Mouse (Mus musculus) myocyte (in vitro differentiated cells): Measurements from ENCODE around the gene Rpl6. TPM values are rescaled to one million over a fixed set of nuclear protein-coding genes. Genes with fewer than 3 reads are reported as not detected.
"Not testable (repeated sequence)": the region's sequence is repeated elsewhere in the genome, so short reads cannot be mapped to it uniquely, and the experiment has no call there.

Experiments
- H3K27me3 ChIP-seq: one replicate; pipeline ENCODE4 v1.6.1; 2011; ENCODE audit not compliant: control insufficient read depth, insufficient read depth, insufficient read length
- H3K36me3 ChIP-seq: one replicate; pipeline ENCODE4 v1.6.1; 2011; ENCODE audit not compliant: control insufficient read depth, insufficient read depth
- H3K4me2 ChIP-seq: one replicate; pipeline ENCODE4 v1.6.1; 2011; ENCODE audit warnings: low read depth, control low read depth
- H3K4me3 ChIP-seq: one replicate; pipeline ENCODE4 v1.5.1; 2011; ENCODE audit warnings: mild to moderate bottlenecking, control low read depth, moderate library complexity
- H3K79me2 ChIP-seq: one replicate; pipeline ENCODE4 v1.6.1; 2011; ENCODE audit not compliant: control insufficient read depth, insufficient read depth
- H3ac ChIP-seq: one replicate; pipeline ENCODE4 v1.6.1; 2011; ENCODE audit not compliant: control insufficient read depth, insufficient read length
- CEBPB ChIP-seq: IDR thresholded peaks from 2 replicates; pipeline ENCODE4 v1.6.1; 2011; ENCODE audit warnings: mild to moderate bottlenecking, moderate library complexity; ENCODE audit not compliant: poor library complexity, insufficient read depth, severe bottlenecking
- E2F4 ChIP-seq: IDR thresholded peaks from one replicate; pipeline ENCODE4 v1.6.1; 2011; ENCODE audit warnings: mild to moderate bottlenecking, control low read depth, moderate library complexity; ENCODE audit not compliant: insufficient read depth
- MAX ChIP-seq: IDR thresholded peaks from one replicate; pipeline ENCODE4 v1.6.1; 2011; ENCODE audit warnings: low read depth, mild to moderate bottlenecking, control low read depth
- MYOD1 ChIP-seq, 3 experiments: IDR thresholded peaks; one replicate each; pipeline ENCODE4 v1.6.1; 2011; ENCODE audit warnings: control low read depth in 2 of 3, low read depth in 2 of 3, mild to moderate bottlenecking in 2 of 3, moderate library complexity in 1 of 3; ENCODE audit not compliant: insufficient read length in 2 of 3, control insufficient read depth in 1 of 3
- MYOG ChIP-seq, 3 experiments: IDR thresholded peaks; one replicate each; pipeline ENCODE4 v1.6.1; 2011; ENCODE audit warnings: control low read depth in 2 of 3, low read depth in 2 of 3, mild to moderate bottlenecking in 2 of 3; ENCODE audit not compliant: insufficient read length in 2 of 3, control insufficient read depth in 1 of 3, insufficient read depth in 1 of 3
- POLR2A ChIP-seq: IDR thresholded peaks from one replicate; pipeline ENCODE4 v1.6.1; 2011; ENCODE audit warnings: low read depth, mild to moderate bottlenecking, control low read depth, moderate library complexity; ENCODE audit not compliant: insufficient read length
- POLR2AphosphoS2 ChIP-seq: IDR thresholded peaks from one replicate; pipeline ENCODE4 v1.6.1; 2011; ENCODE audit warnings: low read depth, control low read depth; ENCODE audit not compliant: insufficient read length
- REST ChIP-seq: IDR thresholded peaks from one replicate; pipeline ENCODE4 v1.6.1; 2011; ENCODE audit warnings: mild to moderate bottlenecking, control low read depth, moderate library complexity; ENCODE audit not compliant: insufficient read depth, insufficient read length
- SRF ChIP-seq: IDR thresholded peaks from one replicate; pipeline ENCODE4 v1.6.1; 2011; ENCODE audit warnings: low read depth; ENCODE audit not compliant: control insufficient read depth, insufficient read length
- TCF12 ChIP-seq: IDR thresholded peaks from one replicate; pipeline ENCODE4 v1.6.1; 2011; ENCODE audit warnings: mild to moderate bottlenecking, control low read depth; ENCODE audit not compliant: poor library complexity, insufficient read depth, severe bottlenecking
- TCF3 ChIP-seq: IDR thresholded peaks from one replicate; pipeline ENCODE4 v1.6.1; 2011; ENCODE audit warnings: low read depth, control low read depth; ENCODE audit not compliant: insufficient read length
- USF1 ChIP-seq: IDR thresholded peaks from one replicate; pipeline ENCODE4 v1.6.1; 2011; ENCODE audit warnings: low read depth, mild to moderate bottlenecking, control low read depth, moderate library complexity
- polyA plus RNA-seq: library from polyadenylated mRNA; unstranded; fragments of >200 nt; fragmentation: generic; extraction: Trizol; gene quantifications from one replicate; pipeline ENCODE4 v1.2.1, GENCODE M21; 2012; ENCODE audit warnings: missing spikeins

Rpl6 gene
- polyA plus RNA-seq, 1 experiment, result 1,361 TPM

DNA sequence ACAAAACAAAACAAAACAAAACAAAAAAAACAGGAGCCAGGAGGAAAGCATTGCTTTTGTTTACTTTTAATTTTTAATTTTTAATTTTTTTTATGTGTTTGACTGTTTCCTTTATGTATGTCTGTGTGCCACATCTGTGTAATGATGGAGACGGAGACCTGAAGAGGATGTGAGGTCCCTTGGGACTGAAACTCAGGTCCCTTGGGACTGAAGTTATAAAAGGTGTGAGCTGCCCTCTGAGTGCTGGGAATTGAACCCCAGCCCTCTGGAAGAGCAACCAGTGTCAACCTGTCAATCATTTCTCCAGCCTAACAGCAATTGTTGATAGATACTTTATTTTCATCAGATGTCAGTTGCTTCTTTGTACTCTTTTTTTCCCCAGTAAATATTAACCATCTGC is 14.9 kb downstream of the Rpl6 start:
- no peak overlapping the region for H3K4me3 ChIP-seq
- TF ChIP-seq E2F4, result no peak
- TF ChIP-seq MAX, result no peak
- TF ChIP-seq POLR2AphosphoS2, result no peak
- no peak for TF ChIP-seq REST
- TF ChIP-seq MYOG (IDR thresholded peaks at IDR 0.05; ENCODE audit: control insufficient read depth in 1 of 3, insufficient read depth in 1 of 3, insufficient read length in 2 of 3, low read depth in 2 of 3), result no peak
- no peak for TF ChIP-seq USF1
- TF ChIP-seq MYOD1 (IDR thresholded peaks at IDR 0.05; ENCODE audit: control insufficient read depth in 1 of 3, insufficient read length in 2 of 3, low read depth in 2 of 3), result no peak
- no peak for TF ChIP-seq POLR2A
- no peak for TF ChIP-seq SRF
- TF ChIP-seq TCF12, result no peak
- no peak for TF ChIP-seq TCF3
- no peak for TF ChIP-seq CEBPB
- no peaks in the 10 kb centered on the region for H3K36me3 ChIP-seq
- H3ac ChIP-seq, result no peak overlapping the region
- H3K79me2 ChIP-seq, result peaks cover 19% of the 10 kb centered on the region
- H3K4me2 ChIP-seq, result no peak overlapping the region
- H3K27me3 ChIP-seq, result no peaks in the 10 kb centered on the region

DNA sequence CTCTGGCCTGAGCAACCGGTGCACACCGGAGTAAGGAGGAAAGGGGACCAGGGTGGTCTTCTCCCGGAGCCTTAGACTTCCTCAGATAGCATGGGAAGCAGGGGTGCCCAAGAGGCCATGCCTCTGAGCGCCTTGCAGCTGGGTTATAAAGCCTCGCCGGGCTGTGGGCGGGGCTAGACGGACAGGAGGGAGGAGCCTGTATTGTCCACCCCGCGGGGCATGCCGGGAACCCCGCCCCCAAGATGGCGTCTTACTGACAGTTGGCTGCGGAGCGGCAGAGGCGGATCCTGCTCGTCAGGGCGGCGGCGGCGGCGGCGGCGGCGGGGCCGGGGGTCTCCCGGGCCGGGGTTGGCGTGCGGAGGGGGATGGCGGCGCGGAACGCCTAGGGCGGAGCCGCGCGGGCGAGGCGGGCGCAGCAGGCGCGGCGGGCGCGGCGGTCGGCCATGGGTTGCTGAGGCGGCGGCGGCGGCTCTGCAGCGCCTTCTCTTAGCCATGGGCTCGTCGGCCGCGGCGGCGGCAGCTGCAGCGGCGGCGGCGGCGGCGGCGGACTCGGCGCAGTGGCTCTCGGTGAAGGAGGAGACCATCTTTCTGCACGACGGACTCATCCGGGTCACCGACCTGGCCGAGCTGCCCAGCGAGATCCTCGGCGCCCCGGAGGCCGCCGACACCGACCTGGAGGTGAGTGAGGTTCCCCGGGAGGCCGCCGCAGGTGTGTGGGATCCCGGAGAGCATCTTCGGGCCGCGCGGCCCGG is 15.9 kb downstream of the Rpl6 start, which contains the start of gene Hectd4:
Hectd4 (plus strand) TSS at position 240 of the 752 bp plus-strand sequence.
- Histone ChIP-seq H3K4me2 (peak within 1 kb of the TSS; percentile 61), H3K79me2 (peaks cover 24% of the 10 kb centered on the region), H3K36me3 (no peaks in the 10 kb centered on the region), H3ac (peak within 1 kb of the TSS; percentile 98), H3K4me3 (peak within 1 kb of the TSS; percentile 34), H3K27me3 (no peaks in the 10 kb centered on the region)
- TF ChIP-seq POLR2A (peak; percentile 80), SRF (peak; percentile 61), MYOG (IDR thresholded peaks at IDR 0.05; ENCODE audit: control insufficient read depth in 1 of 3, insufficient read depth in 1 of 3, insufficient read length in 2 of 3, low read depth in 2 of 3) (peak in 1 of 3 experiments; percentile 49), TCF12 (no peak), POLR2AphosphoS2 (peak; percentile 74), CEBPB (no peak), MYOD1 (IDR thresholded peaks at IDR 0.05; ENCODE audit: control insufficient read depth in 1 of 3, insufficient read length in 2 of 3, low read depth in 2 of 3) (no peak)

- H3K4me2 ChIP-seq, result peak overlapping the region; percentile 55
- peak overlapping the region; percentile 34 for H3K4me3 ChIP-seq
- no peak for TF ChIP-seq POLR2AphosphoS2
- peak in 2 of 3 experiments; percentile 35 to 45 for TF ChIP-seq MYOD1 (IDR thresholded peaks at IDR 0.05; ENCODE audit: control insufficient read depth in 1 of 3, insufficient read length in 2 of 3, low read depth in 2 of 3)
- no peak for TF ChIP-seq E2F4
- TF ChIP-seq MYOG (IDR thresholded peaks at IDR 0.05; ENCODE audit: control insufficient read depth in 1 of 3, insufficient read depth in 1 of 3, insufficient read length in 2 of 3, low read depth in 2 of 3), result peak in 2 of 3 experiments; percentile 56 to 69
- TF ChIP-seq USF1, result no peak
- TF ChIP-seq CEBPB, result no peak
- no peak for TF ChIP-seq TCF3
- peak overlapping the region; percentile 98 for H3ac ChIP-seq
- no peaks in the 10 kb centered on the region for H3K36me3 ChIP-seq
- peaks cover 24% of the 10 kb centered on the region for H3K79me2 ChIP-seq
- H3K27me3 ChIP-seq, result no peaks in the 10 kb centered on the region
Measured at GRCm38 (mm10) chr5:121220732-121221301, 16.5 kb downstream of the Rpl6 start.

- no peaks in the 10 kb centered on the region for H3K36me3 ChIP-seq
- TF ChIP-seq CEBPB (no peak), REST (no peak), POLR2AphosphoS2 (no peak), POLR2A (no peak), MAX (no peak), USF1 (no peak)
Measured at GRCm38 (mm10) chr5:121221328-121221850, 17.1 kb downstream of the Rpl6 start.

DNA sequence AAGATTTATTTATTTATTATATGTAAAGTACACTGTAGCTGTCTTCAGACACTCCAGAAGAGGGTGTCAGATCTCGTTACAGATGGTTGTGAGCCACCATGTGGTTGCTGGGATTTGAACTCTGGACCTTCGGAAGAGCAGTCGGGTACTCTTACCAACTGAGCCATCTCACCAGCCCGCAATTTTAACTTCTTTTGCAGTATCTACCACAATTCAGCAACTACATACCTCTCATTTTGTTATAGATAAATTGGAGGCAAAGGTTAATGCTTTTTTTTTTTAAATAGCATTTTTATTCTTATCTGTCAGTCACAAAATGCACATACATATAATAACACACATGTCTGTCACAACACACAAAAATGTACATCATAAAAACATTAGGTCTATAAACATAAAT is 19.7 kb downstream of the Rpl6 start:
- not testable (repeated sequence) for H3K27me3 ChIP-seq, H3K4me3 ChIP-seq, H3K4me2 ChIP-seq, H3ac ChIP-seq, H3K36me3 ChIP-seq
- peaks cover 37% of the 10 kb centered on the region for H3K79me2 ChIP-seq

More at GRCm38 (mm10) chr5:121221328-121221850, 17.1 kb downstream of the Rpl6 start:
- peak overlapping the region; percentile 67 for H3K4me2 ChIP-seq
- H3K4me3 ChIP-seq, result peak overlapping the region; percentile 34
- no peak overlapping the region for H3ac ChIP-seq
- H3K27me3 ChIP-seq, result no peaks in the 10 kb centered on the region
- H3K79me2 ChIP-seq, result peaks cover 28% of the 10 kb centered on the region
